Comparison of ENCODE assay signal across 12 mouse cellular contexts in the genomic region with DNA sequence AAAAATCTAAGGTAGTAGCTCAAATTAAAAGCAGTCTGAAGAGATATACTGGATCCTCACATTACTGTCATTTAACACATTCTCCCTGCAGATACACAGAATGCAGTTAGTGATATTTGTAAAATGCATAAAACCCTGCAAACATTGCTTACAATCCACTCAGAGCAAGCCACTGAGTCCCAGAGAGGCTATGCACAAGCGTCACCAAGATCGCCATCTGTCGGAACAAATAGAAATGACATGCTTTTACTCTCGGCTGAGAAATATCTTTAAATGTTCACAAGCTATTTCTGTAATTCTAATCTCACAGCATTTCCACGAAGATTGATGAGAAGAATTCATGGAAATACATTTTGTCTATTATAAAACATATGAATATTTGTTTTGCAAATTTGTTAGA.
DNase-seq lines count a peak whose midpoint lies in the region; ATAC-seq and TF ChIP-seq lines count a peak whose summit lies in the region.
"Had no signal": no experiment of that assay in that cellular context is flagged by ENCODE, and none has a peak within 500 bp of the region (broad histone marks: within the 10 kb centered on the region; RNA-seq: fewer than 3 reads in every experiment).

No protein-coding gene starts in this region.

- no peaks in the 10 kb centered on the region for H3K9me3 ChIP-seq in neural tube, embryonic 14.5 days (ENCODE audit: control insufficient read depth, low read length)
- H3K9me3 ChIP-seq in neural tube, embryonic 15.5 days (replicated peaks): no peaks in the 10 kb centered on the region
- H3K9me3 ChIP-seq: heart, embryonic 13.5 days had no signal

- no peaks in the 10 kb centered on the region for H3K4me1 ChIP-seq in kidney, adult 2 months (ENCODE audit: control insufficient read depth, insufficient read depth, low read length)
- no peaks in the 10 kb centered on the region for H3K4me1 ChIP-seq in neural tube, embryonic 14.5 days (ENCODE audit: control insufficient read depth, insufficient read depth, low read length)
- H3K4me1 ChIP-seq in neural tube, embryonic 15.5 days: no peaks in the 10 kb centered on the region
- H3K4me1 ChIP-seq: heart, embryonic 13.5 days had no signal

- WGBS in kidney, adult 2 months: 23% methylated on average over 5 of the region's 5 CpGs
- 32% methylated on average over 5 of the region's 5 CpGs for WGBS in neural tube, embryonic 14.5 days
- WGBS in neural tube, embryonic 15.5 days: 39% methylated on average over 5 of the region's 5 CpGs

- H3K27ac ChIP-seq in kidney, adult 2 months (ENCODE audit: insufficient read depth, low read depth, low read length): no peak overlapping the region
- H3K27ac ChIP-seq in neural tube, embryonic 14.5 days (ENCODE audit: low read depth, low read length): no peak overlapping the region
- H3K27ac ChIP-seq in neural tube, embryonic 15.5 days (replicated peaks): no peak overlapping the region
- H3K27ac ChIP-seq: heart, embryonic 13.5 days had no signal

- 0 out of 2 replicates have a peak, but pooled peaks have one; percentile 16 for TF ChIP-seq CTCF in kidney, adult 2 months (conservative IDR thresholded peaks at IDR 0.05; ENCODE audit: insufficient read depth, insufficient read length, low read depth, low read length)
- peak; percentile 57; the same call in 1 of the 2 replicates for TF ChIP-seq CTCF in brain, embryonic 14.5 days (IDR thresholded peaks at IDR 0.05; ENCODE audit: borderline replicate concordance, extremely low read depth, insufficient read depth, insufficient read length)

- ATAC-seq in neural tube, embryonic 14.5 days (ENCODE audit: low read depth): 0 out of 2 replicates have a peak, but pooled peaks have one; percentile 51
- no peak for ATAC-seq in neural tube, embryonic 15.5 days (ENCODE audit: low FRiP score)
- no peak for ATAC-seq in granulocyte monocyte progenitor cell, adult 5-6 weeks (replicated peaks; ENCODE audit: poor library complexity, severe bottlenecking)

- no peak for TF ChIP-seq POLR2A in kidney, adult 2 months (IDR thresholded peaks at IDR 0.05; ENCODE audit: low read depth, low read length)
- TF ChIP-seq POLR2A in brain, embryonic 14.5 days (IDR thresholded peaks at IDR 0.05; ENCODE audit: borderline replicate concordance, extremely low read depth, insufficient read depth, insufficient read length, poor library complexity, severe bottlenecking): no peak

- no peaks in the 10 kb centered on the region for H3K27me3 ChIP-seq in kidney, adult 2 months (replicated peaks; ENCODE audit: control insufficient read depth, insufficient read depth, low read length)
- no peaks in the 10 kb centered on the region for H3K27me3 ChIP-seq in neural tube, embryonic 14.5 days (ENCODE audit: control insufficient read depth, insufficient read depth, low read length)
- H3K27me3 ChIP-seq in neural tube, embryonic 15.5 days (replicated peaks): no peaks in the 10 kb centered on the region
- H3K27me3 ChIP-seq: heart, embryonic 13.5 days had no signal

- H3K4me2 ChIP-seq in neural tube, embryonic 14.5 days (ENCODE audit: low read depth, low read length): no peak overlapping the region
- H3K4me2 ChIP-seq in neural tube, embryonic 15.5 days: no peak overlapping the region
- H3K4me2 ChIP-seq: heart, embryonic 13.5 days had no signal

- H3K4me3 ChIP-seq in kidney, adult 2 months (ENCODE audit: insufficient read depth, low read depth, low read length): no peak overlapping the region
- H3K4me3 ChIP-seq in neural tube, embryonic 14.5 days (ENCODE audit: low read depth, low read length): no peak overlapping the region
- no peak overlapping the region for H3K4me3 ChIP-seq in neural tube, embryonic 15.5 days (replicated peaks)
- H3K4me3 ChIP-seq: erythroblast, embryonic 14.5 days; heart, embryonic 13.5 days had no signal

- no peaks in the 10 kb centered on the region for H3K36me3 ChIP-seq in kidney, adult 2 months (ENCODE audit: control insufficient read depth, insufficient read depth, low read length)
- H3K36me3 ChIP-seq in neural tube, embryonic 14.5 days (ENCODE audit: control insufficient read depth, insufficient read depth, low read length): no peaks in the 10 kb centered on the region
- H3K36me3 ChIP-seq in neural tube, embryonic 15.5 days: no peaks in the 10 kb centered on the region
- H3K36me3 ChIP-seq: heart, embryonic 13.5 days had no signal

- no peak for DNase-seq in kidney, adult 2 months
- no peak for DNase-seq in kidney, adult 18-20 months
- peak; percentile 61 for DNase-seq in brain, embryonic 14.5 days (ENCODE audit: low read depth)
- DNase-seq in retina, embryonic 14.5 days (ENCODE audit: low spot score): peak; percentile 75
- DNase-seq in adrenal gland, postnatal 14 days: no peak
- DNase-seq: lung, postnatal 14 days; thymus, postnatal 36 days had no signal

- no peak overlapping the region for H3K9ac ChIP-seq in neural tube, embryonic 14.5 days (replicated peaks; ENCODE audit: low read depth, low read length)
- no peak overlapping the region for H3K9ac ChIP-seq in neural tube, embryonic 15.5 days (replicated peaks)
- H3K9ac ChIP-seq: heart, embryonic 13.5 days had no signal

Comparison
In these comparisons a context has a peak if more than half of its experiments do, and no peak if none do; other contexts are left out.
1. DNase-seq: peak in brain, embryonic 14.5 days (single experiment) and retina, embryonic 14.5 days (single experiment); none in kidney, adult 2 months (single experiment), kidney, adult 18-20 months (single experiment) and adrenal gland, postnatal 14 days (single experiment).